Mouse (Mus musculus) MEL (cell line): ENCODE measurements at regions not wholly inside any gene's neighbourhood (a gene's known extent, or its start where the extent isn't known, plus 50 kb on each side); places are given as distances from the start of the nearest gene placed in this dataset.

ENCODE experiments used
- DNase-seq: peaks from one replicate; pipeline ENCODE4 v3.0.0; 2011; ENCODE audit warnings: low read depth, low spot score
- H3K27ac ChIP-seq: 2 replicates; pipeline ENCODE4 v1.5.1; 2012; ENCODE audit warnings: low read depth, mild to moderate bottlenecking, control low read depth, low read length, moderate library complexity; ENCODE audit not compliant: control insufficient read depth
- H3K27me3 ChIP-seq, 2 experiments: fragments of 150-350 bp in 1 of 2; sonication (generic) in 1 of 2; 2 replicates each; pipeline ENCODE4 v1.6.1; 2012; ENCODE audit warnings: low read length in 2 of 2, mild to moderate bottlenecking in 2 of 2, improper control_type of control experiment in 1 of 2, moderate library complexity in 1 of 2; ENCODE audit not compliant: insufficient read depth in 2 of 2, control insufficient read depth in 1 of 2
- H3K36me3 ChIP-seq, 2 experiments: 2 replicates each; pipeline ENCODE4 v1.6.1; 2012 to 2014; ENCODE audit warnings: low read length in 2 of 2, improper control_type of control experiment in 1 of 2, inconsistent platforms in 1 of 2, mild to moderate bottlenecking in 1 of 2; ENCODE audit not compliant: insufficient read depth in 2 of 2, control insufficient read depth in 1 of 2
- H3K4me1 ChIP-seq, 2 experiments: fragments of 150-350 bp in 1 of 2; sonication (generic) in 1 of 2; 2 replicates each; pipeline ENCODE4 v1.6.1; 2012; ENCODE audit warnings: low read length in 2 of 2, improper control_type of control experiment in 1 of 2, mild to moderate bottlenecking in 1 of 2; ENCODE audit not compliant: insufficient read depth in 2 of 2, control insufficient read depth in 1 of 2
- H3K4me3 ChIP-seq, 2 experiments: fragments of 150-350 bp in 1 of 2; sonication (generic) in 1 of 2; 2 replicates each; pipeline ENCODE4 v1.5.1; 2012; ENCODE audit warnings: low read depth in 2 of 2, low read length in 2 of 2, mild to moderate bottlenecking in 2 of 2, moderate library complexity in 2 of 2, control low read depth in 1 of 2, improper control_type of control experiment in 1 of 2; ENCODE audit not compliant: control insufficient read depth in 1 of 2, insufficient read depth in 1 of 2
- H3K79me2 ChIP-seq: 2 replicates; pipeline ENCODE4 v1.6.1; 2012; ENCODE audit warnings: mild to moderate bottlenecking, low read length, moderate library complexity; ENCODE audit not compliant: control insufficient read depth, poor library complexity, insufficient read depth
- H3K9ac ChIP-seq: 2 replicates; pipeline ENCODE4 v1.6.1; 2012; ENCODE audit warnings: low read depth, mild to moderate bottlenecking, control low read depth, low read length, moderate library complexity; ENCODE audit not compliant: control insufficient read depth, poor library complexity, severe bottlenecking
- H3K9me3 ChIP-seq: fragments of 150-350 bp; sonication (generic); replicated peaks from 2 replicates; pipeline ENCODE4 v1.6.1; 2012; ENCODE audit warnings: mild to moderate bottlenecking, low read length, improper control_type of control experiment, moderate library complexity; ENCODE audit not compliant: insufficient read depth
- BHLHE40 ChIP-seq: IDR thresholded peaks from 2 replicates; pipeline ENCODE4 v1.6.1; 2012; ENCODE audit warnings: low read depth, mild to moderate bottlenecking, inconsistent platforms, low read length, improper control_type of control experiment, borderline replicate concordance
- CHD1 ChIP-seq: IDR thresholded peaks from 2 replicates; pipeline ENCODE4 v1.6.1; 2012; ENCODE audit warnings: low read depth, mild to moderate bottlenecking, inconsistent platforms, low read length, improper control_type of control experiment
- GATA1 ChIP-seq: IDR thresholded peaks from 2 replicates; pipeline ENCODE4 v1.6.1; 2011; ENCODE audit warnings: low read depth, low read length, improper control_type of control experiment
- HCFC1 ChIP-seq: IDR thresholded peaks from 2 replicates; pipeline ENCODE4 v1.6.1; 2012; ENCODE audit warnings: low read depth, mild to moderate bottlenecking, inconsistent platforms, low read length, improper control_type of control experiment, moderate library complexity
- MAX ChIP-seq: IDR thresholded peaks from 2 replicates; pipeline ENCODE4 v1.6.1; 2011; ENCODE audit warnings: low read length, improper control_type of control experiment
- POLR2A ChIP-seq, 2 experiments: IDR thresholded peaks; 2 replicates each; pipeline ENCODE4 v1.6.1; 2011 to 2012; ENCODE audit warnings: low read length in 2 of 2, mild to moderate bottlenecking in 2 of 2, control low read depth in 1 of 2, improper control_type of control experiment in 1 of 2, low read depth in 1 of 2, moderate library complexity in 1 of 2; ENCODE audit not compliant: control insufficient read depth in 1 of 2, insufficient read depth in 1 of 2, poor library complexity in 1 of 2
- POLR2AphosphoS2 ChIP-seq: IDR thresholded peaks from 2 replicates; pipeline ENCODE4 v1.6.1; 2011; ENCODE audit warnings: low read length, improper control_type of control experiment
- POLR2AphosphoS5 ChIP-seq: IDR thresholded peaks from 2 replicates; pipeline ENCODE4 v1.6.1; 2012; ENCODE audit warnings: low read depth, borderline replicate concordance, mild to moderate bottlenecking, inconsistent platforms, low read length, moderate library complexity, mixed read lengths
- RAD21 ChIP-seq: IDR thresholded peaks from 2 replicates; pipeline ENCODE4 v1.6.1; 2011; ENCODE audit warnings: mild to moderate bottlenecking, low read depth, low read length, improper control_type of control experiment
- RCOR1 ChIP-seq: IDR thresholded peaks from 2 replicates; pipeline ENCODE4 v1.6.1; 2012; ENCODE audit warnings: low read depth, mild to moderate bottlenecking, inconsistent platforms, low read length, improper control_type of control experiment
- SIN3A ChIP-seq: IDR thresholded peaks from 2 replicates; pipeline ENCODE4 v1.6.1; 2012; ENCODE audit warnings: low read length, improper control_type of control experiment, inconsistent platforms
- SMC3 ChIP-seq: IDR thresholded peaks from 2 replicates; pipeline ENCODE4 v1.6.1; 2011; ENCODE audit warnings: low read depth, low read length, improper control_type of control experiment
- TAL1 ChIP-seq: IDR thresholded peaks from 2 replicates; pipeline ENCODE4 v1.6.1; 2012; ENCODE audit warnings: mild to moderate bottlenecking, inconsistent platforms, low read length, moderate library complexity, mixed read lengths
- UBTF ChIP-seq: IDR thresholded peaks from 2 replicates; pipeline ENCODE4 v1.6.1; 2012; ENCODE audit warnings: low read depth, mild to moderate bottlenecking, inconsistent platforms, low read length, improper control_type of control experiment, moderate library complexity, borderline replicate concordance; ENCODE audit not compliant: insufficient read depth
- ZKSCAN1 ChIP-seq: IDR thresholded peaks from 2 replicates; pipeline ENCODE4 v1.6.1; 2012; ENCODE audit warnings: low read depth, mild to moderate bottlenecking, inconsistent platforms, low read length, improper control_type of control experiment, moderate library complexity

DNA sequence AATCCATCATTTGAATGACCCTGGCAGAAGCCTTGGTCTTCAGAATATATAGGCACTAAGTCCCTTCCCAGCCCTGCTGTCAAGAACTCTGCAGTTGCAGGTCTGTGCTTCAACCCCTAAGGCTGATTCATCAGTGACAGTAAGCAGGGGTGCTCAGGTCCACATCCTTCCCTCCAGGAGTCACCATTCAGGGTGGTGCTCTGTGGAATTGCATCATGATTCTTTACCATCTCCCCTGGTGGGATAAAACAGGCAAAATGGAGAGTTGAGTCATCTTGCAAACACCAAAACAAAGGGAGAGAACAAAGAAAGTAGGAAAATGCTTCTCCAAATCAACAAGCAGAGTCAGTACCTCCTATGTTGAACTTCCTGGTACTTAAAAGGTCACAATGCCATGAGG lies 388.6 kb upstream of the Xylt1 start:
- H3K79me2 ChIP-seq = no peaks in the 10 kb centered on the region
- H3K9ac ChIP-seq = no peak overlapping the region
- H3K4me3 ChIP-seq = no peak overlapping the region
- no peaks in the 10 kb centered on the region for H3K27me3 ChIP-seq
- H3K27ac ChIP-seq = no peak overlapping the region
- no peak for DNase-seq
- H3K9me3 ChIP-seq = no peaks in the 10 kb centered on the region
- TF ChIP-seq SMC3 = no peak
- no peak for TF ChIP-seq UBTF
- no peak for TF ChIP-seq HCFC1
- TF ChIP-seq MAX = no peak
- TF ChIP-seq ZKSCAN1 = no peak
- TF ChIP-seq BHLHE40 = no peak
- TF ChIP-seq TAL1 = no peak
- TF ChIP-seq POLR2AphosphoS2 = no peak
- TF ChIP-seq CHD1 = no peak
- no peak for TF ChIP-seq GATA1
- TF ChIP-seq POLR2AphosphoS5 = no peak
- TF ChIP-seq POLR2A (IDR thresholded peaks at IDR 0.05; ENCODE audit: control insufficient read depth in 1 of 2, insufficient read depth in 1 of 2, low read depth in 1 of 2, low read length in 2 of 2, poor library complexity in 1 of 2) = no peak
- no peak for TF ChIP-seq SIN3A
- H3K36me3 ChIP-seq = no peaks in the 10 kb centered on the region
- no peaks in the 10 kb centered on the region for H3K4me1 ChIP-seq

DNA sequence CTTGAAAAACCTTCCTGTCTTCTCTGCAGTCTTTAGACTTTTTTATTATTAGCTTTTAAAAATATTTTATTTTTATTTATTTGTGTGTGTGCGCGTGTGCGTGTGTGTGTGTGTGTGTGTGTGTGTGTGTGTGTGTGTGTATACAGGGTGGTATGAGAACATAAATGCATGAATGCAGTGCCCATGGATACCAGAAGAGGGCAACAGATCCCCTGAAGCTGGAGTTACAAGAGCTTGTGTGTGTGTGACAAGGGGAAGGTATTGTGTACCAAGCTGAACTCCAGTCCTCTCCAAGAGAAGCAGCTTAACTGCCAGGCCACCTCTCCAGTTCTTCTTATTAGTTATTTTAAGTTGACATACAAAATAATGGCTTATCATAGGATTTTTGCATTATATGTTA lies 385.0 kb upstream of the Xylt1 start:
- no peaks in the 10 kb centered on the region for H3K27me3 ChIP-seq
- 0 out of 2 replicates have a peak, but pooled peaks have one; percentile 13 for TF ChIP-seq SMC3
- TF ChIP-seq POLR2A (IDR thresholded peaks at IDR 0.05; ENCODE audit: control insufficient read depth in 1 of 2, insufficient read depth in 1 of 2, low read depth in 1 of 2, low read length in 2 of 2, poor library complexity in 1 of 2) = no peak
- TF ChIP-seq MAX = no peak
- TF ChIP-seq RAD21 = peak; percentile 12
- TF ChIP-seq, all 39 proteins: peak for 2
- peak; percentile 2 for DNase-seq
- no peaks in the 10 kb centered on the region for H3K36me3 ChIP-seq
- no peaks in the 10 kb centered on the region for H3K4me1 ChIP-seq
- H3K9me3 ChIP-seq = no peaks in the 10 kb centered on the region
- no peaks in the 10 kb centered on the region for H3K79me2 ChIP-seq
- H3K27ac ChIP-seq = no peak overlapping the region
- no peak overlapping the region for H3K9ac ChIP-seq
- no peak overlapping the region for H3K4me3 ChIP-seq

DNA sequence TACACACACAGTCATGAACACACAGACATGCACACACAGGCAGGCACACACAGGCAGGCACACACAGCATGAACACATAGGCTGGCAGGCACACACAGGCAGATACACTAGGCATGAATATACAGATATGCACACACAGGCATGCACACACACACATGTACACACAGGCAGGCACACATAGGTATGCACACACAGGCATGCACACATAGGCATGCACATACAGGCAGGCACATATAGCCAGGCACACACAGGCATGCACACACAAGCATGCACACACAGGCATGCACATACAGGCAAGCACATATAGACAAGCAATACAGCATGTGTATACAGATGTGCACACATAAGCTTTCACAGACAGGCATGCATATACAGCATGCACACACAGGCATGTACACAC lies 377.6 kb upstream of the Xylt1 start:
- no peaks in the 10 kb centered on the region for H3K36me3 ChIP-seq
- no peak for TF ChIP-seq RCOR1
- peak; percentile 74; the same call in 1 of the 2 replicates for TF ChIP-seq POLR2AphosphoS5
- TF ChIP-seq, all 39 proteins: peak for 1

More for the DNA sequence above, 377.6 kb upstream of the Xylt1 start:
- H3K9ac ChIP-seq = no peak overlapping the region
- H3K4me3 ChIP-seq = no peak overlapping the region
- H3K79me2 ChIP-seq = no peaks in the 10 kb centered on the region
- no peaks in the 10 kb centered on the region for H3K27me3 ChIP-seq
- no peak for DNase-seq
- H3K9me3 ChIP-seq = no peaks in the 10 kb centered on the region
- no peak overlapping the region for H3K27ac ChIP-seq
- H3K4me1 ChIP-seq = no peaks in the 10 kb centered on the region
